Mouse (Mus musculus): ENCODE measurements around the gene Arhgef11. TPM values are rescaled to one million over a fixed set of nuclear protein-coding genes. Genes with fewer than 3 reads are reported as not detected.
A peak's percentile ranks its signal among the peaks of the same experiment; 100 is the strongest.

Gene Arhgef11
- total RNA-seq, 2 experiments from 2014 or later = 54.1 to 55.0 TPM

DNA sequence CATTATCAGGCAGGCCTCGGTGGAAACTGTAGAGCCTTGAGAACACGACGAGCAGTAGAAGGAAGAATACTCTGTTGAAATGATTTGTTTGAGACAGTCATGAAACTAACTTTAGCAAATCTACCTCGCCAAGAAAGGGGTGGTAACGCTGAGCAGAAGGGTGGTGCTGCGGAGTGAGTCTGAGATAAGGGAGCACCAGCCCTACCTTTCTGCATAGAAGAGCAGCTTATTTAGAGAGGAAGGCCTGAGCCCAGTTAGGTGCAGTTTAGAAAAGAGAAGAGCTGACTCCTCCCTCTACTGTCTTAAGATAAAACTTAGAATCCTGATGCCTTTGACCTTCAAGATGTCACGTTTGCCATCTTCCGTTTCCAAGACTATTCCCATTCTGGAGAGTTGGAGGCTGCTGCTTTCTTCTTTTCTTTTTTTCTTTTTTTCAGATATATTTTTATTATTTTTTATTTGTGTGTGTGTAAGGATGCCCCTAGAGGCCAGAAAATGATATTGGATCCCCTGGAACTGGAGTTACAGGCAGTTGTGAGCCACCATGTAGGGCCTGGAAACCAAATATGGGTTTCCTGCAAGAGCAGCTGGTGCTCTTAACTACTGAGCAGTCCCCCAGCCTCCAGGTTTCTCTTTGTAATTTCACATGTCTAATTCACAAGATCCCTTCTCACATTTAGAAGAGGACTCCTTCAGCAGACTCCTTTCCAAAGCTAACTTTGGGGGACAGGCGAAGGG lies 42.5 kb downstream of the Arhgef11 start:
- DNase-seq (ENCODE audit: low spot score in 2 of 2) = peak in 1 of 2 experiments; percentile 49
- intact Hi-C loops (cut with DNase I) = no loop called here

DNA sequence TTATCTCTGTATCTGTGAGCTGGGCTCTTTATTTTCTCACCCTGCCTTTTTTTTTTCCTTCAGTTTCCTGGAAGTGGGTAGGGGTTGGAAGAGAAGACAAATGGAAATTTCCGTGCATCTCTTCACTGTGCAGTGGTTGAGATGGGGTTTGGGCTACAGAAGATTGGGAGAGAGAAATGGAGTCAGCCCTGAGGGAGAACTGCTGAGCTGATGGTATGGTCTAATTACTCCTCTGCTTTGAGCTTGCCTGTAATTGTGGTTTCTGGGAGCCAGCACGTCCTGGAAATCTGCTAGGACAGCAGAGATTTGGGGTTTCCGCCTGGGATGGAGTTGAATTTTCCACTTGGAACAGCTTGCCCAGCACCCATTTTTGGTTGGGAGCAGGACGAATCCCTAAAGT lies 43.1 kb downstream of the Arhgef11 start:
- peak in 1 of 2 experiments; percentile 38 for DNase-seq (ENCODE audit: low spot score in 2 of 2)
- intact Hi-C loops (cut with DNase I) = no loop called here

DNA sequence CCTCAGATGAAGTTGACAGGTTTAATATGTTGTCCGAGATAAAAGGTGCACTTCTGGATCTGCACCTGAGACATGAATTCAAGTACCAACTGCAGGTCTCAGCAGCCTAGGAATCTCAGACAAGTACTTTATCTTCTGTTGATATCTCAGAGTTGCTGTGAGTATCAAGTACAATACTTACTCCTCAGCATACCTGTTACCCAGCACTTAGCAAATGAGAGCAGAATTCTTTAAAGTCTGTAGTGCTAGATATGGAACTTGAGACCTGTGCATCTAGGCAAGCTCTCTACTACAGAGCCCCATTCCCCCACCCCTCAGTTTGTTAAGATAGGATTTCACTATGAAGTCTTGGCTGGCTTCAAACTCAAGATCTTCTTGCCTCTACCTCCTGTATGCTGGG lies 43.9 kb downstream of the Arhgef11 start:
- intact Hi-C loops (cut with DNase I) = no loop called here
- DNase-seq (ENCODE audit: low spot score in 2 of 2) = no peak

- intact Hi-C loops (cut with DNase I) = no loop called here
- no peak for DNase-seq (ENCODE audit: low spot score in 2 of 2)
Measured at GRCm38 (mm10) chr3:87718525-87718924, 101.2 kb downstream of the Arhgef11 start.

- intact Hi-C loops (cut with DNase I) = no loop called here
Measured at GRCm38 (mm10) chr3:87724556-87724955, 107.2 kb downstream of the Arhgef11 start.

DNA sequence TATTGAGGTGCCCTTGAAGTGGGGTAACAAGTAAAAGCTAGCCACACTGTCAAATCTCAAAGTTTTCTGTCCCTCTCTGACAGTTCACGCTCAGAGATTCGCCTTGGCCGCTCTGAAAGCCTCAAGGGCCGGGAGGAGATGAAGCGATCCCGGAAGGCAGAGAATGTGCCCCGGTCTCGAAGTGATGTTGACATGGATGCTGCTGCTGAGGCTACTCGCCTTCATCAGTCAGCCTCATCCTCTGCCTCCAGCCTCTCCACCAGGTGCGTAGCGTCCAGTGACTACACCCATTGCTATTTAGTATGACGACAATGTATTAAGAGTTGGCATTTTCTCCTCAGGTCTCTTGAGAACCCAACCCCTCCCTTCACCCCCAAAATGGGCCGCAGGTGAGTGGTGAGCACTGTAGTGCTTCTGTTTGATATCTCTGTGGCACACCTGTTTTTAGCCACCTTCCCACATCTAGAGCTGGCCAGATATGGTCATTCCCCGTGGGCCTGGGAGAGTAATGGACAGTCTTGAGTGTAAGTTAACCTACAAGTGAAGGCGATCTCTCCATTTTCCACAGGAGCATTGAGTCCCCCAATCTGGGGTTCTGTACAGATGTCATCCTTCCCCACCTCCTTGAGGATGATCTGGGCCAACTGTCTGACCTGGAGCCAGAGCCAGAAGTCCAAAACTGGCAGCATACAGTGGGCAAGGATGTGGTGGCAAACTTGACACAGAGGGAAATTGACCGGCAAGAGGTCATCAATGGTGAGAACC lies 108.2 kb downstream of the Arhgef11 start:
- no peak for DNase-seq (ENCODE audit: low spot score in 2 of 2)
- intact Hi-C loops (cut with DNase I) = no loop called here

More at GRCm38 (mm10) chr3:87724556-87724955, 107.2 kb downstream of the Arhgef11 start:
- DNase-seq (ENCODE audit: low spot score in 2 of 2) = no peak

DNA sequence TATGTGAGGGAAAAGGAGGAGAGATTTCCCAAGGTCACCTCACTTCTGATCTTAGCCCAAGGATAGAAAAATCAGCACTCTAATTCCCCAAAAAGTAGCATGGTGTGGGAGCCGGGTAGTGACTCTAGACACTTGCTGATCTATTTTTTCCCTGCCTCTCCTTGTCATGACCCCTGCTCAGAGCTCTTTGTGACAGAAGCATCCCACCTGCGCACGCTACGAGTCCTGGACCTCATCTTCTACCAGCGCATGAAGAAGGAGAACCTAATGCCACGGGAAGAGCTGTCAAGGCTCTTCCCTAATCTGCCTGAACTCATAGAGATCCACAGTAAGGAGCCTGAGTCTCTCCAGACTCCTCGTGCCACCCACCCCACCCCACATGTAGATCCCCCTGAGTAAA lies 108.8 kb downstream of the Arhgef11 start:
- intact Hi-C loops (cut with DNase I) = no loop called here
- no peak for DNase-seq (ENCODE audit: low spot score in 2 of 2)

DNA sequence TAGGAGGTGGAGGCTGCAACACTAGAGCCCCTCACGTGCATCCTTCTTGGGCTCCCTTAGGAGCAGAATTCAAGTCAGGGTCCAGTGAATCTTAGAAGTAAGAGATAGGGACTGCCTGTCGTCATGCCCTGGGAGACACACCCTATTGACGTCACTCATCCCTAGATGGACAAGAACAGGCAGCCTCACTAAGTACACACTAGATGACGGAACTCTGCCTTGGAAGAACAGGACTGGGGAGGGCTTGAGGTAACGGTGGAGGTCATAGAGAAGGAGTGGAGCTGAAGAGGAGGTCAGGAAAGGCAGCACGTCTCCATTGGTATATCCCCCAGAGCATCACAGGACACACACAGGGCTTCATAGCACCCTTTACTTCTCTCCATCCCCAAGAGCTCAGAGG lies 111.3 kb downstream of the Arhgef11 start:
- DNase-seq (ENCODE audit: low spot score in 2 of 2) = no peak
- intact Hi-C loops (cut with DNase I) = no loop called here

GRCm38 (mm10) chr3:87733098-87733497 lies 115.7 kb downstream of the Arhgef11 start:
- intact Hi-C loops (cut with DNase I) = no loop called here
- DNase-seq (ENCODE audit: low spot score in 2 of 2) = no peak

- DNase-seq (ENCODE audit: low spot score in 2 of 2) = no peak
- intact Hi-C loops (cut with DNase I) = no loop called here
Measured at GRCm38 (mm10) chr3:87733984-87734761, 116.8 kb downstream of the Arhgef11 start.

- no peak for DNase-seq (ENCODE audit: low spot score in 2 of 2)
- intact Hi-C loops (cut with DNase I) = no loop called here
Measured at GRCm38 (mm10) chr3:87735335-87735734, 118.0 kb downstream of the Arhgef11 start.

DNA sequence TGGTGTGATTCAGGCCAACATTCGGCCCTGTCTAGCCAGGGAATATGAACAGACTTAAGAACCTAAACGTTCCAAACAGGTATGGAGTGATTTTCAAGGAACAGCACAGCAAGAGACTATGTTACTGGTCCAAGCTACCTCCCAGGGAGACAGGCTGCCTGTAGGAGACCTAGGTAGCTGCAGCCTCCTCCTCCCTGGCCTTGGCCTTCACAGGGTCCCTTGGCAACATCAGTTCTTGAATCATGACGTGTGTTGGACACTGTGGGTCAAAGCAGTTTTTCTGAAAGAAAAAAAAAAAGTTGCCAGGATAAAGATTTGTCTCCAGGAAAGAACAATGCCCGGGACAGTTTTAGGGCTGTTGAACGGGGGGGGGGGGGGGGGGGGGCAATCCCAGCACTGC lies 121.5 kb downstream of the Arhgef11 start:
- no peak for DNase-seq (ENCODE audit: low spot score in 2 of 2)
- intact Hi-C loops (cut with DNase I) = no loop called here

DNA sequence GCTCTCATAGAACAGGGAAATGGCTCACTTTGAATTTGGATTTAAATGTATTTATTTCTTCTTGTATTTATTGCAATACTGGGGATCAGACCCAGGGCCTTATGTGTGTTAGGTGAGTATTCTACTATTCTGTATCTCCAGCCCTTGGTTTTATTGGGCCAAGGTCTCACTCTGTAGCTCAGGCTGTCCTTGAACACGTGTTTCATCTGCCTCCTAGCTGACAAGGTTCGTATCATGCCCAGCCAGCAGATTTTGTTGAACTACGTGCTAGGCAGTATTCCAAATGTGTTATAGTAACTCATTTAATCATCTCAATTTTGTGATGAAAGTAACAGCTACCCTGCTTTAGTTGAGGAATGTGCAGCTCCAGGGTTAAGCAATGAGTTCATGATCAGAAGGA lies 124.7 kb downstream of the Arhgef11 start:
- no peak for DNase-seq (ENCODE audit: low spot score in 2 of 2)
- intact Hi-C loops (cut with DNase I) = no loop called here

- DNase-seq (ENCODE audit: low spot score in 2 of 2) = no peak
- intact Hi-C loops (cut with DNase I) = no loop called here
Measured at GRCm38 (mm10) chr3:87742735-87743134, 125.4 kb downstream of the Arhgef11 start.

DNA sequence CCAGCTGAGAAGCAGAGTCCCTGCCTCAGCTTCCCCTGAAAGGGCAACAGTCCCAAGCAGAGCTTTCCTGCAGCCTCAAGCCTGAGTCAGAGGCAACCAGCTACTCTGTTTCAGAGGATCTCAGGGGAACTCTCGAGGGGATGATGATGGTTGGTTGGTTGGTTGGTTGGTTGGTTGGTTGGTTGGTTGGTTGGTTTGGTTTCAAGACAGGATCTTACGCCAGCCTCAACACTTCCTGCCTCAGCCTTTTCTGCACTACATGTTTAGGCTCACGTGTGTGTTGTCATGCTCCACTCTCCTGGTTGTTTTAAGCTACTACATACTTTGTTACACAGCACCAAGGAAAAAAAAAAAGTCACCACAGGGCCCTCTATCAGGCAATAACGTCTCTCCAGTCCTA lies 126.6 kb downstream of the Arhgef11 start:
- intact Hi-C loops (cut with DNase I) = no loop called here
- no peak for DNase-seq (ENCODE audit: low spot score in 2 of 2)

GRCm38 (mm10) chr3:87745036-87745659 lies 127.8 kb downstream of the Arhgef11 start:
- intact Hi-C loops (cut with DNase I) = no loop called here
- no peak for DNase-seq (ENCODE audit: low spot score in 2 of 2)

- intact Hi-C loops (cut with DNase I) = no loop called here
- no peak for DNase-seq (ENCODE audit: low spot score in 2 of 2)
Measured at GRCm38 (mm10) chr3:87748431-87748830, 131.1 kb downstream of the Arhgef11 start, which contains the start of gene Lrrc71. TSS of gene Lrrc71 (minus strand) at chr3:87748625.

GRCm38 (mm10) chr3:87749036-87749435 lies 131.7 kb downstream of the Arhgef11 start:
- peak; percentile 53 to 68 for DNase-seq (ENCODE audit: low spot score in 2 of 2)
- intact Hi-C loops (cut with DNase I) = no loop called here

GRCm38 (mm10) chr3:87749977-87750376 lies 132.6 kb downstream of the Arhgef11 start:
- intact Hi-C loops (cut with DNase I) = no loop called here
- DNase-seq (ENCODE audit: low spot score in 2 of 2) = no peak

- intact Hi-C loops (cut with DNase I) = no loop called here
- no peak for DNase-seq (ENCODE audit: low spot score in 2 of 2)
Measured at GRCm38 (mm10) chr3:87752567-87752966, 135.2 kb downstream of the Arhgef11 start.
